Mouse (Mus musculus): ENCODE measurements around the gene Grk3. TPM values are rescaled to one million over a fixed set of nuclear protein-coding genes. Genes with fewer than 3 reads are reported as not detected.

The Grk3 gene
- total and polyA plus RNA-seq, 2 experiments from 2014 or later: 12.3 to 33.8 TPM

DNA sequence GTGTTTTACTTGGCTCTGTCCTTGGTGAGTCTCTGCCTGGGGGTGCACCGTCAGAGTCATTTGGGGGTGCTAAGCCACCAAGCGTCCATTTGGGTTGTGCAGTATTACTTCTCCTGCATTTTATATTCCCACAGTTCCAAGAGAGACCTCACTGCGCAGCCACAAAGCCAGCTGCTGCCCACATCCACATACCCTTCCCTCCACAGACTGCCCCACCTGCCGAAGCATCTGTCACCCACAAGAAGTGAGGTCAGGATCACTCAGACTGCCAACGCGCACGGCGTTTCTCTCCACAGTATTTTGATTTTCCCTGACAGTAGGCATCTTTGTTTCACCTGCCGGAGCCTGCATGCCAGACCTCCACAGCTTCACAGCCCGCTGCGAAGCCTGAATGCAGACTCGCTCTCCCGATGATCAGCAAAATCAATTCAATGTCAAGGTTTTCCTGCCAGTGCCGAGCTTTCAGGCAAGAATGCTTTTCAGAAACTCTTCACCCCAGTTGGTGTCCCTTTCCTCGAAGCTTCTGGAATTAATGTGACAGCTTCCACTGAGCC lies 15.7 kb upstream of the Grk3 start:
- no peak overlapping the region for H3K9ac ChIP-seq (replicated peaks; ENCODE audit: low read depth, low read length)
- H3K4me2 ChIP-seq (ENCODE audit: low read depth, low read length): no peak overlapping the region
- peaks cover 23% of the 10 kb centered on the region for H3K4me1 ChIP-seq (ENCODE audit: control insufficient read depth, insufficient read depth)
- no peak for ATAC-seq (ENCODE audit: insufficient read depth, low read depth)
- H3K27me3 ChIP-seq (ENCODE audit: control insufficient read depth, insufficient read depth, low read length): no peaks in the 10 kb centered on the region
- no peaks in the 10 kb centered on the region for H3K9me3 ChIP-seq (replicated peaks; ENCODE audit: control insufficient read depth, low read length)
- no peaks in the 10 kb centered on the region for H3K36me3 ChIP-seq (replicated peaks; ENCODE audit: control insufficient read depth, insufficient read depth, low read length)
- 74% methylated on average over 15 of the region's 15 CpGs for WGBS
- no peak for TF ChIP-seq EP300 (IDR thresholded peaks at IDR 0.05; ENCODE audit: low read depth)
- TF ChIP-seq CTCF (IDR thresholded peaks at IDR 0.05; ENCODE audit: low read depth): no peak
- DNase-seq (ENCODE audit: low spot score): no peak
- no peak overlapping the region for H3K27ac ChIP-seq (ENCODE audit: low read depth)
- no peak overlapping the region for H3K4me3 ChIP-seq (ENCODE audit: low read depth, low read length)

- WGBS: 58% methylated on average over 3 of the region's 3 CpGs
- ATAC-seq (ENCODE audit: insufficient read depth, low read depth) (no peak), DNase-seq (ENCODE audit: low spot score) (no peak)
- no peak for TF ChIP-seq CTCF (IDR thresholded peaks at IDR 0.05; ENCODE audit: low read depth)
- TF ChIP-seq EP300 (IDR thresholded peaks at IDR 0.05; ENCODE audit: low read depth): no peak
- peaks cover 11% of the 10 kb centered on the region for H3K4me1 ChIP-seq (ENCODE audit: control insufficient read depth, insufficient read depth)
- H3K27ac ChIP-seq (ENCODE audit: low read depth): no peak overlapping the region
- no peak overlapping the region for H3K4me2 ChIP-seq (ENCODE audit: low read depth, low read length)
- H3K36me3 ChIP-seq (replicated peaks; ENCODE audit: control insufficient read depth, insufficient read depth, low read length): no peaks in the 10 kb centered on the region
- no peak overlapping the region for H3K9ac ChIP-seq (replicated peaks; ENCODE audit: low read depth, low read length)
- no peaks in the 10 kb centered on the region for H3K27me3 ChIP-seq (ENCODE audit: control insufficient read depth, insufficient read depth, low read length)
- no peaks in the 10 kb centered on the region for H3K9me3 ChIP-seq (replicated peaks; ENCODE audit: control insufficient read depth, low read length)
- no peak overlapping the region for H3K4me3 ChIP-seq (ENCODE audit: low read depth, low read length)
These were observed 14.5 kb upstream of the Grk3 start for GRCm38 (mm10) chr5:113030082-113030481.

DNA sequence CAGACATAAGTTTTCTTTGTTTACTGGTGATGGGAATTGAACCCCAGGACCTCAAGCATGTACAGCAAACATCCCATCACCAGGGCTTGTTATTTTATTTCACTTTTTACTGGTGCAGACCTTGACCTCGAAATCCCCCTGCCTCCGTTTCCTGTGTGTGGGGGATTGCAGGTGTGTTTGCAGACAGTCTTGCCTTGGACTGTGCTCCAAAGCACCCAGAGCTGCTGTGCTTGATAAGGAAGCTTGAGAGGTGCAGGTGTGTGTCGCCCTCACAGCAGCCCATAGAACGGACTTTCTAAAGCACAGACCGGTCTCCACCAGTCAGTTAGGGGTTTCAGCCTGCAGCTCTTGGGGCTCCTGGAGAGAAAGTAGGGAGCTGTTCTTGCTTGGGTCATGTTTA lies 11.1 kb upstream of the Grk3 start:
- TF ChIP-seq CTCF (IDR thresholded peaks at IDR 0.05; ENCODE audit: low read depth) (no peak), EP300 (IDR thresholded peaks at IDR 0.05; ENCODE audit: low read depth) (no peak)
- WGBS: 89% methylated on average over 5 of the region's 5 CpGs
- Histone ChIP-seq H3K27ac (ENCODE audit: low read depth) (no peak overlapping the region), H3K4me2 (ENCODE audit: low read depth, low read length) (no peak overlapping the region), H3K4me1 (ENCODE audit: control insufficient read depth, insufficient read depth) (peaks cover 10% of the 10 kb centered on the region), H3K27me3 (ENCODE audit: control insufficient read depth, insufficient read depth, low read length) (no peaks in the 10 kb centered on the region), H3K4me3 (ENCODE audit: low read depth, low read length) (no peak overlapping the region), H3K9ac (replicated peaks; ENCODE audit: low read depth, low read length) (no peak overlapping the region), H3K36me3 (replicated peaks; ENCODE audit: control insufficient read depth, insufficient read depth, low read length) (no peaks in the 10 kb centered on the region), H3K9me3 (replicated peaks; ENCODE audit: control insufficient read depth, low read length) (no peaks in the 10 kb centered on the region)
- no peak for ATAC-seq (ENCODE audit: insufficient read depth, low read depth)
- no peak for DNase-seq (ENCODE audit: low spot score)

- Histone ChIP-seq H3K36me3 (replicated peaks; ENCODE audit: control insufficient read depth, insufficient read depth, low read length) (no peaks in the 10 kb centered on the region), H3K27me3 (ENCODE audit: control insufficient read depth, insufficient read depth, low read length) (no peaks in the 10 kb centered on the region), H3K27ac (ENCODE audit: low read depth) (peak overlapping the region; percentile 27), H3K4me2 (ENCODE audit: low read depth, low read length) (peak overlapping the region; percentile 1; the same call in 1 of the 2 replicates), H3K9ac (replicated peaks; ENCODE audit: low read depth, low read length) (no peak overlapping the region), H3K9me3 (replicated peaks; ENCODE audit: control insufficient read depth, low read length) (no peaks in the 10 kb centered on the region), H3K4me1 (ENCODE audit: control insufficient read depth, insufficient read depth) (peaks cover 10% of the 10 kb centered on the region), H3K4me3 (ENCODE audit: low read depth, low read length) (no peak overlapping the region)
- ATAC-seq (ENCODE audit: insufficient read depth, low read depth) (peak; percentile 80), DNase-seq (ENCODE audit: low spot score) (peak; percentile 34)
- no peak for TF ChIP-seq EP300 (IDR thresholded peaks at IDR 0.05; ENCODE audit: low read depth)
- no peak for TF ChIP-seq CTCF (IDR thresholded peaks at IDR 0.05; ENCODE audit: low read depth)
- 30% methylated on average over 18 of the region's 18 CpGs for WGBS
These were observed 8.7 kb upstream of the Grk3 start for GRCm38 (mm10) chr5:113024154-113024764.

- WGBS: 27% methylated on average over 8 of the region's 8 CpGs
- no peak overlapping the region for H3K4me3 ChIP-seq (ENCODE audit: low read depth, low read length)
- peak overlapping the region; percentile 8; the same call in 1 of the 2 replicates for H3K4me2 ChIP-seq (ENCODE audit: low read depth, low read length)
- no peaks in the 10 kb centered on the region for H3K9me3 ChIP-seq (replicated peaks; ENCODE audit: control insufficient read depth, low read length)
- ATAC-seq (ENCODE audit: insufficient read depth, low read depth): no peak
- H3K27me3 ChIP-seq (ENCODE audit: control insufficient read depth, insufficient read depth, low read length): no peaks in the 10 kb centered on the region
- no peak overlapping the region for H3K27ac ChIP-seq (ENCODE audit: low read depth)
- no peaks in the 10 kb centered on the region for H3K36me3 ChIP-seq (replicated peaks; ENCODE audit: control insufficient read depth, insufficient read depth, low read length)
- DNase-seq (ENCODE audit: low spot score): no peak
- peaks cover 24% of the 10 kb centered on the region for H3K4me1 ChIP-seq (ENCODE audit: control insufficient read depth, insufficient read depth)
- no peak for TF ChIP-seq CTCF (IDR thresholded peaks at IDR 0.05; ENCODE audit: low read depth)
- no peak for TF ChIP-seq EP300 (IDR thresholded peaks at IDR 0.05; ENCODE audit: low read depth)
- H3K9ac ChIP-seq (replicated peaks; ENCODE audit: low read depth, low read length): 0 out of 2 replicates have a peak overlapping the region, but pooled peaks have one; percentile 5
These were observed 2.6 kb upstream of the Grk3 start for GRCm38 (mm10) chr5:113018190-113018589.

Data from heart, postnatal 0 days (tissue).